Mouse (Mus musculus): Measurements from ENCODE around the gene Ace.

Ace gene

GRCm38 (mm10) chr11:105967741-105968574 is at the start of gene Ace:
Gene Ace, plus strand, starts transcription at chr11:105967945.
- DNase-seq, result peak; percentile 67 to 69

GRCm38 (mm10) chr11:105920098-105920785 is 47.5 kb upstream of the Ace start:
- DNase-seq, result peak; percentile 64 to 66

GRCm38 (mm10) chr11:105920836-105921235 is 46.9 kb upstream of the Ace start:
- DNase-seq, result no peak

- DNase-seq, result no peak
Observed at GRCm38 (mm10) chr11:105921275-105921674, 46.5 kb upstream of the Ace start.

- DNase-seq, result no peak
Observed at GRCm38 (mm10) chr11:105922769-105923663, 44.7 kb upstream of the Ace start.

- DNase-seq, result peak; percentile 90 to 91
Observed at GRCm38 (mm10) chr11:105927065-105928030, 40.4 kb upstream of the Ace start.

- no peak for DNase-seq
Observed at GRCm38 (mm10) chr11:105928171-105928570, 39.6 kb upstream of the Ace start.

GRCm38 (mm10) chr11:105931380-105931779 is 36.4 kb upstream of the Ace start:
- no peak for DNase-seq

GRCm38 (mm10) chr11:105933746-105934145 is 34.0 kb upstream of the Ace start:
- DNase-seq, result no peak

GRCm38 (mm10) chr11:105934303-105934711 is 33.4 kb upstream of the Ace start:
- DNase-seq, result peak; percentile 56 to 64

GRCm38 (mm10) chr11:105934816-105935215 is 32.9 kb upstream of the Ace start:
- DNase-seq, result peak; percentile 74 to 83

GRCm38 (mm10) chr11:105935496-105935895 is 32.2 kb upstream of the Ace start:
- peak; percentile 48 to 54 for DNase-seq

GRCm38 (mm10) chr11:105936200-105936599 is 31.5 kb upstream of the Ace start:
- peak; percentile 87 to 92 for DNase-seq

- no peak for DNase-seq
Observed at GRCm38 (mm10) chr11:105936974-105937373, 30.8 kb upstream of the Ace start.

- DNase-seq, result peak; percentile 44 to 47
Observed at GRCm38 (mm10) chr11:105938771-105939170, 29.0 kb upstream of the Ace start.

GRCm38 (mm10) chr11:105941973-105942372 is 25.8 kb upstream of the Ace start:
- no peak for DNase-seq

- peak; percentile 66 to 67 for DNase-seq
Observed at GRCm38 (mm10) chr11:105943133-105944102, 24.3 kb upstream of the Ace start.

- DNase-seq, result peak; percentile 81 to 82
Observed at GRCm38 (mm10) chr11:105944126-105944621, 23.6 kb upstream of the Ace start.

- no peak for DNase-seq
Observed at GRCm38 (mm10) chr11:105944770-105945672, 22.7 kb upstream of the Ace start.

All from cerebellum, postnatal 10 days (tissue).